Mouse (Mus musculus) stomach, postnatal 0 days (tissue): ENCODE results near the gene Tor1aip1.

Experiments
- CTCF ChIP-seq: IDR thresholded peaks from 2 replicates; pipeline ENCODE4 v1.5.1; 2016; ENCODE audit warnings: antibody characterized with exemption, low read depth, mild to moderate bottlenecking, moderate library complexity
- EP300 ChIP-seq: optimal IDR thresholded peaks from 2 replicates; pipeline ENCODE3; 2016; ENCODE audit warnings: antibody characterized with exemption

DNA sequence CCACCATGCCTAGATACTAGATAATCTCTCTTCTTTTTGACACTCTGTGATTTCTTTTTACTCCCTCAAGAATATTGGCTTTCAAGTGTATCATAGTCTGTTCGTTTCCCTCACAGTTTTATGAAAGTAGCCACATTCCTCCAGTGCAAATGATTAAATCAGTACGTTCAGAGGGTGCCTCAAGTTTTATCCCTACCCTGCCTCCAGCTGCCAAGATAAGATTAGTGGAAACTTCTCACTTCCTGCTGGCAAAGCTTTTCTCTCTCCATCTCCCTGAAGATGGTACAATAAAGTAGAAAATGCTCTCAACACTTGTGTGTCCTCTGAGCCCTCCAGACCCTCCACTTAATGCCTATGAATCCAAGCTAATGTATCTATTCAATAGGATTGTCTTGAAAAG lies 61.3 kb downstream of the Tor1aip1 start:
- TF ChIP-seq EP300 (no peak), CTCF (no peak)
